Comparison of ENCODE assay signal across 8 mouse cellular contexts in genomic region chrX:164381618-164382408, GRCm38 (mm10). TPM values are rescaled to one million over a fixed set of nuclear protein-coding genes. Genes with fewer than 3 reads are reported as not detected.
DNase-seq lines count a peak whose midpoint lies in the region; ATAC-seq and TF ChIP-seq lines count a peak whose summit lies in the region.

No protein-coding gene starts in this region.

- H3K36me3 ChIP-seq in embryonic facial prominence, embryonic 12.5 days = no peaks in the 10 kb centered on the region
- no peaks in the 10 kb centered on the region for H3K36me3 ChIP-seq in limb, embryonic 11.5 days (ENCODE audit: control insufficient read depth, insufficient read depth, low read length)
- H3K36me3 ChIP-seq in midbrain, embryonic 13.5 days = no peaks in the 10 kb centered on the region
- H3K36me3 ChIP-seq in small intestine, adult 2 months (ENCODE audit: control insufficient read depth, insufficient read depth, low read length) = no peaks in the 10 kb centered on the region

- peak; percentile 94 for ATAC-seq in embryonic facial prominence, embryonic 12.5 days (ENCODE audit: insufficient number of reproducible peaks, insufficient read depth, low FRiP score, low TSS enrichment)
- ATAC-seq in granulocyte monocyte progenitor cell, adult 5-6 weeks (replicated peaks; ENCODE audit: poor library complexity, severe bottlenecking) = peak; percentile 100
- ATAC-seq in limb, embryonic 11.5 days (ENCODE audit: insufficient number of reproducible peaks, low FRiP score, low TSS enrichment, low read depth) = peak; percentile 99
- peak; percentile 99 for ATAC-seq in midbrain, embryonic 13.5 days

- H3K4me2 ChIP-seq in embryonic facial prominence, embryonic 12.5 days (replicated peaks) = peak overlapping the region; percentile 59
- H3K4me2 ChIP-seq in limb, embryonic 11.5 days (ENCODE audit: low read depth, severe bottlenecking) = peak overlapping the region; percentile 51
- peak overlapping the region; percentile 68 for H3K4me2 ChIP-seq in midbrain, embryonic 13.5 days (replicated peaks)

- peak overlapping the region; percentile 31 for H3K4me3 ChIP-seq in embryonic facial prominence, embryonic 12.5 days
- peak overlapping the region; percentile 29 for H3K4me3 ChIP-seq in limb, embryonic 11.5 days (ENCODE audit: low read depth, low read length)
- peak overlapping the region; percentile 41 for H3K4me3 ChIP-seq in midbrain, embryonic 13.5 days (replicated peaks)
- H3K4me3 ChIP-seq in small intestine, adult 2 months (ENCODE audit: low read depth, low read length) = peak overlapping the region; percentile 49

- DNase-seq in 3T3-L1 (ENCODE audit: low read depth, low spot score) = peak; percentile 91
- peak; percentile 83 for DNase-seq in adrenal gland, postnatal 25 days
- DNase-seq in kidney, adult 11 months = peak; percentile 78
- peak; percentile 85 for DNase-seq in limb, embryonic 11.5 days (ENCODE audit: low spot score)

- H3K9ac ChIP-seq in embryonic facial prominence, embryonic 12.5 days = no peak overlapping the region
- H3K9ac ChIP-seq in limb, embryonic 11.5 days (ENCODE audit: low read length) = peak overlapping the region; percentile 7; the same call in 1 of the 2 replicates
- no peak overlapping the region for H3K9ac ChIP-seq in midbrain, embryonic 13.5 days (replicated peaks)

- H3K27me3 ChIP-seq in embryonic facial prominence, embryonic 12.5 days = peaks cover 5% of the 10 kb centered on the region; the same call in 1 of the 2 replicates
- H3K27me3 ChIP-seq in limb, embryonic 11.5 days (ENCODE audit: control insufficient read depth, insufficient read depth, low read length) = no peaks in the 10 kb centered on the region
- 0 out of 2 replicates have a peak, but pooled peaks cover 10% of the 10 kb centered on the region for H3K27me3 ChIP-seq in midbrain, embryonic 13.5 days
- H3K27me3 ChIP-seq in small intestine, adult 2 months (ENCODE audit: control insufficient read depth, insufficient read depth, low read length) = no peaks in the 10 kb centered on the region

- no peak overlapping the region for H3K27ac ChIP-seq in embryonic facial prominence, embryonic 12.5 days
- no peak overlapping the region for H3K27ac ChIP-seq in limb, embryonic 11.5 days (replicated peaks; ENCODE audit: low read depth, low read length)
- no peak overlapping the region for H3K27ac ChIP-seq in midbrain, embryonic 13.5 days
- H3K27ac ChIP-seq in small intestine, adult 2 months (ENCODE audit: insufficient read depth, low read depth, low read length) = no peak overlapping the region

- no peaks in the 10 kb centered on the region for H3K4me1 ChIP-seq in embryonic facial prominence, embryonic 12.5 days
- H3K4me1 ChIP-seq in limb, embryonic 11.5 days (ENCODE audit: control insufficient read depth, insufficient read depth, low read length) = no peaks in the 10 kb centered on the region
- no peaks in the 10 kb centered on the region for H3K4me1 ChIP-seq in midbrain, embryonic 13.5 days (replicated peaks)
- H3K4me1 ChIP-seq in small intestine, adult 2 months (ENCODE audit: control insufficient read depth, insufficient read depth, insufficient read length, low read length) = 0 out of 2 replicates have a peak, but pooled peaks cover 4% of the 10 kb centered on the region

- no peak for TF ChIP-seq POLR2A in small intestine, adult 2 months (IDR thresholded peaks at IDR 0.05; ENCODE audit: low read depth, low read length)

- no peaks in the 10 kb centered on the region for H3K9me3 ChIP-seq in embryonic facial prominence, embryonic 12.5 days
- no peaks in the 10 kb centered on the region for H3K9me3 ChIP-seq in limb, embryonic 11.5 days (ENCODE audit: control insufficient read depth, low read length)
- no peaks in the 10 kb centered on the region for H3K9me3 ChIP-seq in midbrain, embryonic 13.5 days

- no peak for TF ChIP-seq CTCF in small intestine, adult 2 months (IDR thresholded peaks at IDR 0.05; ENCODE audit: extremely low read depth, insufficient read length, insufficient replicate concordance, low read depth, low read length)

- WGBS in embryonic facial prominence, embryonic 12.5 days = 24% methylated on average over 32 of the region's 33 CpGs
- WGBS in limb, embryonic 11.5 days = 20% methylated on average over 32 of the region's 33 CpGs
- 18% methylated on average over 33 of the region's 33 CpGs for WGBS in midbrain, embryonic 13.5 days
- WGBS in small intestine, adult 2 months = 9% methylated on average over 24 of the region's 33 CpGs

RNA-seq across cellular contexts. Expression of gene Vegfd, which starts 8.6 kb away (rescaled TPM):
- total RNA-seq in adrenal gland, postnatal 25 days (2021) = 44.5 and 52.7 TPM in 2 replicates
- 1.9 TPM in 2 replicates for polyA plus RNA-seq in embryonic facial prominence, embryonic 12.5 days (2016; fragmentation: Nextera tagmentation; extraction: Ambion mirVana)
- not detected in 2 replicates for total RNA-seq in granulocyte monocyte progenitor cell, adult 5-6 weeks (2014; fragmentation: Nextera tagmentation)
- total RNA-seq in granulocyte monocyte progenitor cell, adult 5-6 weeks (2017) = not detected in 2 replicates
- polyA plus RNA-seq in limb, embryonic 11.5 days (2014; fragmentation: Nextera tagmentation; extraction: Ambion mirVana) = 4.9 and 5.4 TPM in 2 replicates
- polyA plus RNA-seq in midbrain, embryonic 13.5 days (2015; fragmentation: Nextera tagmentation; extraction: Ambion mirVana) = 0.12 and 0.49 TPM in 2 replicates
- 0.36 and 0.46 TPM in 2 replicates for polyA plus RNA-seq in small intestine, adult 2 months (2012; rRNA removed)

RNA-seq across cellular contexts. Expression of gene Piga, which starts 37.8 kb away (rescaled TPM):
- total RNA-seq in adrenal gland, postnatal 25 days (2021) = 8.2 and 9.0 TPM in 2 replicates
- 16.0 and 16.5 TPM in 2 replicates for polyA plus RNA-seq in embryonic facial prominence, embryonic 12.5 days (2016; fragmentation: Nextera tagmentation; extraction: Ambion mirVana)
- total RNA-seq in granulocyte monocyte progenitor cell, adult 5-6 weeks (2014; fragmentation: Nextera tagmentation) = 22.1 and 22.2 TPM in 2 replicates
- 15.0 and 19.9 TPM in 2 replicates for total RNA-seq in granulocyte monocyte progenitor cell, adult 5-6 weeks (2017)
- polyA plus RNA-seq in limb, embryonic 11.5 days (2014; fragmentation: Nextera tagmentation; extraction: Ambion mirVana) = 19.5 and 20.1 TPM in 2 replicates
- 7.5 and 8.3 TPM in 2 replicates for polyA plus RNA-seq in midbrain, embryonic 13.5 days (2015; fragmentation: Nextera tagmentation; extraction: Ambion mirVana)
- polyA plus RNA-seq in small intestine, adult 2 months (2012; rRNA removed) = 3.2 and 3.4 TPM in 2 replicates

RNA-seq across cellular contexts. Expression of gene Asb11, which starts 55.0 kb away (rescaled TPM):
- not detected in 2 replicates for total RNA-seq in adrenal gland, postnatal 25 days (2021)
- not detected in 2 replicates for polyA plus RNA-seq in embryonic facial prominence, embryonic 12.5 days (2016; fragmentation: Nextera tagmentation; extraction: Ambion mirVana)
- total RNA-seq in granulocyte monocyte progenitor cell, adult 5-6 weeks (2014; fragmentation: Nextera tagmentation) = not detected in 2 replicates
- total RNA-seq in granulocyte monocyte progenitor cell, adult 5-6 weeks (2017) = 0.72 TPM in 1 of 2 replicates, not detected in the other
- polyA plus RNA-seq in limb, embryonic 11.5 days (2014; fragmentation: Nextera tagmentation; extraction: Ambion mirVana) = 0.11 TPM in 1 of 2 replicates, not detected in the other
- polyA plus RNA-seq in midbrain, embryonic 13.5 days (2015; fragmentation: Nextera tagmentation; extraction: Ambion mirVana) = not detected in 2 replicates
- polyA plus RNA-seq in small intestine, adult 2 months (2012; rRNA removed) = 0.14 and 2.1 TPM in 2 replicates
